Mouse (Mus musculus) forebrain, embryonic 16.5 days (tissue): ENCODE data around the gene Pou1f1. TPM values are rescaled to one million over a fixed set of nuclear protein-coding genes. Genes with fewer than 3 reads are reported as not detected.

ENCODE experiments used
- ATAC-seq: fragments of 200-750 bp; cut with Nextera tagmentation; 2 replicates; pipeline ENCODE4 v1.8.0; 2017; ENCODE audit warnings: mild to moderate bottlenecking, moderate library complexity
- H3K27ac ChIP-seq: fragments of 300-500 bp; sonication (generic); 2 replicates; pipeline ENCODE4 v1.5.1; 2014; ENCODE audit warnings: low read length, control low read depth
- H3K27me3 ChIP-seq: fragments of 300-500 bp; sonication (generic); replicated peaks from 2 replicates; pipeline ENCODE4 v1.6.1; 2014; ENCODE audit warnings: low read length; ENCODE audit not compliant: control insufficient read depth, insufficient read depth
- H3K36me3 ChIP-seq: fragments of 300-500 bp; sonication (generic); 2 replicates; pipeline ENCODE4 v1.6.1; 2014; ENCODE audit not compliant: control insufficient read depth, insufficient read depth
- H3K4me1 ChIP-seq: fragments of 300-500 bp; sonication (generic); replicated peaks from 2 replicates; pipeline ENCODE4 v1.6.1; 2014; ENCODE audit warnings: low read length; ENCODE audit not compliant: control insufficient read depth, insufficient read depth
- H3K4me2 ChIP-seq: fragments of 300-500 bp; sonication (generic); 2 replicates; pipeline ENCODE4 v1.6.1; 2014; ENCODE audit warnings: mild to moderate bottlenecking, low read length, control low read depth
- H3K4me3 ChIP-seq: fragments of 300-500 bp; sonication (generic); replicated peaks from 2 replicates; pipeline ENCODE4 v1.5.1; 2014; ENCODE audit warnings: mild to moderate bottlenecking, low read length, control low read depth
- H3K9ac ChIP-seq: fragments of 300-500 bp; sonication (generic); replicated peaks from 2 replicates; pipeline ENCODE4 v1.6.1; 2014; ENCODE audit warnings: low read depth, low read length, control low read depth
- H3K9me3 ChIP-seq: fragments of 300-500 bp; sonication (generic); 2 replicates; pipeline ENCODE4 v1.6.1; 2016; ENCODE audit warnings: low read length; ENCODE audit not compliant: control insufficient read depth
- WGBS: fragments of 180-500 bp; shearing (Covaris S2); extraction: QIAGEN DNeasy Blood & Tissue Kit; methylation state at CpG from one replicate; pipeline ENCODE4 v1.1.7; 2014; 5-methylcytosine and 5-hydroxymethylcytosine counted together
- polyA plus RNA-seq: library from polyadenylated mRNA; unstranded; fragments of >200 nt; fragmentation: Nextera tagmentation; extraction: Ambion mirVana; gene quantifications from 2 replicates; pipeline ENCODE4 v1.2.1, GENCODE M21; 2015

Gene Pou1f1
- polyA plus RNA-seq, 1 experiment from 2014 or later = not detected

GRCm38 (mm10) chr16:65531663-65532062 is 11.4 kb downstream of the Pou1f1 start:
- WGBS = 49% methylated on average over 8 of the region's 8 CpGs
- Histone ChIP-seq H3K4me1 (no peaks in the 10 kb centered on the region), H3K4me3 (no peak overlapping the region), H3K36me3 (no peaks in the 10 kb centered on the region), H3K27me3 (no peaks in the 10 kb centered on the region), H3K27ac (no peak overlapping the region), H3K4me2 (no peak overlapping the region), H3K9me3 (no peaks in the 10 kb centered on the region), H3K9ac (no peak overlapping the region)
- peak; percentile 79 for ATAC-seq

GRCm38 (mm10) chr16:65533315-65533999 is 13.1 kb downstream of the Pou1f1 start:
- no peak overlapping the region for H3K27ac ChIP-seq
- H3K9me3 ChIP-seq = no peaks in the 10 kb centered on the region
- 33% methylated on average over 12 of the region's 12 CpGs for WGBS
- H3K4me1 ChIP-seq = no peaks in the 10 kb centered on the region
- no peaks in the 10 kb centered on the region for H3K27me3 ChIP-seq
- ATAC-seq = no peak
- no peak overlapping the region for H3K9ac ChIP-seq
- no peaks in the 10 kb centered on the region for H3K36me3 ChIP-seq
- H3K4me2 ChIP-seq = no peak overlapping the region
- H3K4me3 ChIP-seq = no peak overlapping the region

GRCm38 (mm10) chr16:65543676-65544293 is 23.5 kb downstream of the Pou1f1 start:
- H3K4me3 ChIP-seq = no peak overlapping the region
- peaks cover 13% of the 10 kb centered on the region for H3K36me3 ChIP-seq
- H3K27ac ChIP-seq = no peak overlapping the region
- no peak for ATAC-seq
- no peaks in the 10 kb centered on the region for H3K27me3 ChIP-seq
- no peaks in the 10 kb centered on the region for H3K9me3 ChIP-seq
- WGBS = 91% methylated on average over 11 of the region's 11 CpGs
- H3K9ac ChIP-seq = no peak overlapping the region
- no peak overlapping the region for H3K4me2 ChIP-seq
- no peaks in the 10 kb centered on the region for H3K4me1 ChIP-seq

GRCm38 (mm10) chr16:65548960-65549359 is 28.6 kb downstream of the Pou1f1 start:
- Histone ChIP-seq H3K27me3 (no peaks in the 10 kb centered on the region), H3K4me1 (no peaks in the 10 kb centered on the region), H3K4me3 (no peak overlapping the region), H3K4me2 (no peak overlapping the region), H3K9ac (no peak overlapping the region), H3K9me3 (no peaks in the 10 kb centered on the region), H3K36me3 (peaks cover 5% of the 10 kb centered on the region), H3K27ac (no peak overlapping the region)
- no peak for ATAC-seq
- 89% methylated on average over 7 of the region's 7 CpGs for WGBS

GRCm38 (mm10) chr16:65550814-65551213 is 30.5 kb downstream of the Pou1f1 start:
- no peaks in the 10 kb centered on the region for H3K36me3 ChIP-seq
- H3K27ac ChIP-seq = no peak overlapping the region
- no peak overlapping the region for H3K4me2 ChIP-seq
- no peaks in the 10 kb centered on the region for H3K27me3 ChIP-seq
- H3K4me1 ChIP-seq = no peaks in the 10 kb centered on the region
- ATAC-seq = no peak
- WGBS = 70% methylated on average over 13 of the region's 13 CpGs
- H3K9me3 ChIP-seq = no peaks in the 10 kb centered on the region
- H3K9ac ChIP-seq = no peak overlapping the region
- no peak overlapping the region for H3K4me3 ChIP-seq

- ATAC-seq = no peak
- H3K9ac ChIP-seq = no peak overlapping the region
- H3K4me3 ChIP-seq = no peak overlapping the region
- H3K4me1 ChIP-seq = no peaks in the 10 kb centered on the region
- no peaks in the 10 kb centered on the region for H3K9me3 ChIP-seq
- no peak overlapping the region for H3K4me2 ChIP-seq
- H3K27me3 ChIP-seq = no peaks in the 10 kb centered on the region
- no peak overlapping the region for H3K27ac ChIP-seq
- no peaks in the 10 kb centered on the region for H3K36me3 ChIP-seq
- 93% methylated on average over 5 of the region's 5 CpGs for WGBS
Measured at GRCm38 (mm10) chr16:65554267-65554666, 34.0 kb downstream of the Pou1f1 start.

- H3K9me3 ChIP-seq = no peaks in the 10 kb centered on the region
- WGBS = 75% methylated on average over 5 of the region's 5 CpGs
- ATAC-seq = no peak
Measured at GRCm38 (mm10) chr16:65557369-65557768, 37.1 kb downstream of the Pou1f1 start.

GRCm38 (mm10) chr16:65559591-65559990 is 39.3 kb downstream of the Pou1f1 start:
- no peaks in the 10 kb centered on the region for H3K27me3 ChIP-seq
- no peak overlapping the region for H3K9ac ChIP-seq
- WGBS = 84% methylated on average over 2 of the region's 2 CpGs
- no peak overlapping the region for H3K4me2 ChIP-seq
- no peaks in the 10 kb centered on the region for H3K9me3 ChIP-seq
- ATAC-seq = no peak
- H3K4me1 ChIP-seq = peaks cover 11% of the 10 kb centered on the region
- no peak overlapping the region for H3K27ac ChIP-seq
- H3K4me3 ChIP-seq = no peak overlapping the region
- H3K36me3 ChIP-seq = no peaks in the 10 kb centered on the region

More at GRCm38 (mm10) chr16:65557369-65557768, 37.1 kb downstream of the Pou1f1 start:
- Histone ChIP-seq H3K4me3 (no peak overlapping the region), H3K27ac (no peak overlapping the region), H3K36me3 (no peaks in the 10 kb centered on the region), H3K27me3 (no peaks in the 10 kb centered on the region), H3K9ac (no peak overlapping the region), H3K4me2 (no peak overlapping the region), H3K4me1 (peaks cover 7% of the 10 kb centered on the region)

GRCm38 (mm10) chr16:65560996-65561962 is 41.0 kb downstream of the Pou1f1 start:
- peak; percentile 16; the same call in 1 of the 2 replicates for ATAC-seq

More at GRCm38 (mm10) chr16:65560996-65561962, 41.0 kb downstream of the Pou1f1 start:
- no peaks in the 10 kb centered on the region for H3K9me3 ChIP-seq
- peak overlapping the region; percentile 79 for H3K4me2 ChIP-seq
- H3K27ac ChIP-seq = no peak overlapping the region
- WGBS = 6% methylated on average over 8 of the region's 8 CpGs
- peak overlapping the region; percentile 100 for H3K4me3 ChIP-seq
- H3K4me1 ChIP-seq = peaks cover 11% of the 10 kb centered on the region
- no peaks in the 10 kb centered on the region for H3K27me3 ChIP-seq
- H3K36me3 ChIP-seq = no peaks in the 10 kb centered on the region
- H3K9ac ChIP-seq = peak overlapping the region; percentile 93
